Mouse (Mus musculus) hindbrain, postnatal 0 days (tissue): ENCODE measurements at regions not wholly inside any gene's neighbourhood (a gene's known extent, or its start where the extent isn't known, plus 50 kb on each side); places are given as distances from the start of the nearest gene placed in this dataset.

Experiments used
- ATAC-seq: fragments of 200-750 bp; cut with Nextera tagmentation; 2 replicates; pipeline ENCODE4 v1.8.0; 2017; ENCODE audit warnings: mild to moderate bottlenecking, moderate TSS enrichment, moderate library complexity
- DNase-seq: peaks from one replicate; pipeline ENCODE4 v3.0.0-alpha.2; 2015; ENCODE audit warnings: low spot score
- H3K27ac ChIP-seq: fragments of 300-500 bp; sonication (generic); 2 replicates; pipeline ENCODE4 v1.5.1; 2014; ENCODE audit warnings: mild to moderate bottlenecking
- H3K27me3 ChIP-seq: fragments of 300-500 bp; sonication (generic); 2 replicates; pipeline ENCODE4 v1.6.1; 2014; ENCODE audit warnings: low read length, mixed read lengths; ENCODE audit not compliant: insufficient read depth
- H3K36me3 ChIP-seq: fragments of 300-500 bp; sonication (generic); 2 replicates; pipeline ENCODE4 v1.6.1; 2014; ENCODE audit warnings: low read length, mixed read lengths; ENCODE audit not compliant: insufficient read depth
- H3K4me1 ChIP-seq: fragments of 300-500 bp; sonication (generic); 2 replicates; pipeline ENCODE4 v1.6.1; 2014; ENCODE audit warnings: antibody characterized with exemption, low read length, mixed read lengths; ENCODE audit not compliant: insufficient read depth
- H3K4me2 ChIP-seq: fragments of 300-500 bp; sonication (generic); 2 replicates; pipeline ENCODE4 v1.6.1; 2014; ENCODE audit warnings: low read depth, mild to moderate bottlenecking, low read length, moderate library complexity, mixed read lengths
- H3K4me3 ChIP-seq: fragments of 300-500 bp; sonication (generic); 2 replicates; pipeline ENCODE4 v1.5.1; 2014; ENCODE audit warnings: low read length
- H3K9ac ChIP-seq: fragments of 300-500 bp; sonication (generic); replicated peaks from 2 replicates; pipeline ENCODE4 v1.6.1; 2014; ENCODE audit warnings: mild to moderate bottlenecking, low read length, moderate library complexity, mixed read lengths
- H3K9me3 ChIP-seq: fragments of 300-500 bp; sonication (generic); 2 replicates; pipeline ENCODE4 v1.6.1; 2016; ENCODE audit warnings: low read length, mixed read lengths
- CTCF ChIP-seq: IDR thresholded peaks from 2 replicates; pipeline ENCODE4 v1.5.1; 2016; ENCODE audit warnings: antibody characterized with exemption, control low read depth, low read depth
- WGBS: fragments of 180-500 bp; shearing (Covaris S2); extraction: QIAGEN DNeasy Blood & Tissue Kit; methylation state at CpG from one replicate; pipeline ENCODE4 v1.1.7; 2014; 5-methylcytosine and 5-hydroxymethylcytosine counted together

DNA sequence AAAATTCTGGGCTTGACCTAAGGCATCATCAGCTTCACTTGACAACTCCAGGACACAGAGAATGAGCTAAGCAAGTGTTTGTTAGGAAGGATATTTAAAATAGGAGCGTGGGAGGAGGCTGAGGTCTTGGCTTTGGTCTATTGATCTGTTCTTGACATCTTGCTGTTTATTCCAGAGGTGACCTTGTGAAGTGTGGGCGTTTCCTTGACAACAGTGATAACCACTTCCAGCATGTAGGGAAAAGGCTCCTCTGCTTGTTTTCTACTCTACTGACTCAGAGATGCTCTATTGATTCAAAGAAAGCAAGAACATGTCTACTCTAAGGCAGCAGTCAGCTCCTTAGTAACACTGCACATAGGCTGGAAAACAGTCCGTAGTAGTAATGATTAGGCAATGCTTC lies 392.6 kb downstream of the Basp1 start:
- no peaks in the 10 kb centered on the region for H3K27me3 ChIP-seq
- peak; percentile 20 for DNase-seq
- H3K36me3 ChIP-seq, result no peaks in the 10 kb centered on the region
- no peak for TF ChIP-seq CTCF
- peaks cover 7% of the 10 kb centered on the region; the same call in 1 of the 2 replicates for H3K4me1 ChIP-seq
- H3K4me2 ChIP-seq, result no peak overlapping the region
- WGBS, result 14% methylated on average over 3 of the region's 3 CpGs
- H3K27ac ChIP-seq, result peak overlapping the region; percentile 77; the same call in 1 of the 2 replicates
- no peaks in the 10 kb centered on the region for H3K9me3 ChIP-seq
- ATAC-seq, result peak; percentile 33; the same call in 1 of the 2 replicates
- H3K4me3 ChIP-seq, result no peak overlapping the region
- H3K9ac ChIP-seq, result no peak overlapping the region

DNA sequence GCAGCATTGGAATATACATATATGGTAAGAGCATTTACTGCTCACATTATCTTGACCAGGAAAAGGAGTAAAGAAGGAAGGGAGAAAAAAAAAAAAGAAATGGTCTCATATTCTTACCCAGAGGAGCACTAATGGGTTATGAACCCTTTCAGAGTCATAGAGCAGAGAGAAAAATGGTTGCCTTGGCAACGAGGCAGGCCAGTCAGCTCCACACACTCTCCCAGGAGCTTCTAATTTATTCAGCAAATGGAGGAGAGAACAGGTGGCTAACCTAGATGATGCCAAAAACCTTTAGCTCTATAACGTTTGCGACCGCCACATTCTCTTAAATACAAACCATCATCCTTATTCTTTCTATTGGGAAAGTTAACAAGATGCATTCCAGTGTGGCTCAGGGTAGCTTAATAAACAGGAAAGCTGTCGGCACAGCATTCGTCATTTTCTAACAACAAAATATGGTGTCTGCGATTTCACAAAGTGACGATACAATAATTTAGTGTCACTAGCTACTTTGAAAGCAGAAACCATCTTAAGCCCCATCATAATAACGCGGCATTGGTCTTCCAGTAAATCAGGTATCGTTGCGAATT lies 394.1 kb downstream of the Basp1 start:
- Histone ChIP-seq H3K36me3 (no peaks in the 10 kb centered on the region), H3K9me3 (no peaks in the 10 kb centered on the region), H3K27ac (peak overlapping the region; percentile 77), H3K4me1 (peaks cover 7% of the 10 kb centered on the region; the same call in 1 of the 2 replicates), H3K27me3 (no peaks in the 10 kb centered on the region), H3K9ac (peak overlapping the region; percentile 38; the same call in 1 of the 2 replicates), H3K4me3 (no peak overlapping the region; the same call in 1 of the 2 replicates), H3K4me2 (peak overlapping the region; percentile 47)
- ATAC-seq, result peak; percentile 95
- DNase-seq, result peak; percentile 88
- 47% methylated on average over 12 of the region's 12 CpGs for WGBS
- no peak for TF ChIP-seq CTCF

DNA sequence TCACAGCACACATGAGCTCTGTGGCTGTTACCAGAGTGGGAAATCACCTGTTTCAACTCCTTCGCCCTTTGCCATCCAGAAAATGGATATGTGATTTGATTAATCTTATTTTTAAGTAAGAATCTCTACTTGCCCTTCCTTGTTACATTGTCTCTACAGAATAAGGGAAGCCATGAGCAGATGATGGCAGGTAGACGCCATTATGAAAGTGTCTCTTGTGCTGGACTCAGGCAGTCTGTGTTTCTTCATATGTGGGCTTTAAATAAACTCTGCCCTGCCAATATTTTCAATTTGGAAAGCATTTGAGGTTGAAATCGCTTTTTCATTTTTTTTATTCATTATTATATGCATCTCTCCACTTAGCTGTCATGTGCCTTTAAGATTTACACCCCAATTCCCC lies 394.6 kb downstream of the Basp1 start:
- 72% methylated on average over 3 of the region's 3 CpGs for WGBS

DNA sequence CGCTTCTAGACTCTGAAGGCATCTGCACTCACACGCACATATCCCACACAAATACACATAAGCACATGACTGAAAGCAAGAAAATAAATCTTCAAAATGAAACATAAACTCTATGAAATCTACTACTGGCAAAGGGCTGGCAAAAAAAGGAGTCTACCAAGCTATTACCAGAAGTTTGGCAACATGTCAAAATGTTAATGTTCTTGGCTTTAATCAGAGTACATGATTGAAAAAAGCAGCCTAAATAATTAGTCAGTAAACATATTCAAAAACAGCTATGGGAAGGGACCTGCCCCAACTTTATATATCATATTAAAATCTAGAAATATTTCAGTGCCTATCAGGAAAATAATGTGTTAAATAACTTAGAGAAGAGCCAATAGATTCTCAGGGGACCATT lies 405.8 kb downstream of the Basp1 start:
- Histone ChIP-seq H3K4me1 (no peaks in the 10 kb centered on the region), H3K4me2 (no peak overlapping the region), H3K27me3 (no peaks in the 10 kb centered on the region), H3K4me3 (no peak overlapping the region), H3K27ac (no peak overlapping the region), H3K9ac (no peak overlapping the region), H3K36me3 (no peaks in the 10 kb centered on the region), H3K9me3 (no peaks in the 10 kb centered on the region)
- DNase-seq, result peak; percentile 20
- 82% methylated on average over 2 of the region's 2 CpGs for WGBS
- no peak for TF ChIP-seq CTCF
- no peak for ATAC-seq

More for the DNA sequence above, 394.6 kb downstream of the Basp1 start:
- Histone ChIP-seq H3K4me2 (peak overlapping the region; percentile 47), H3K27ac (peak overlapping the region; percentile 77), H3K36me3 (no peaks in the 10 kb centered on the region), H3K27me3 (no peaks in the 10 kb centered on the region), H3K9ac (no peak overlapping the region), H3K4me3 (no peak overlapping the region), H3K4me1 (peaks cover 7% of the 10 kb centered on the region; the same call in 1 of the 2 replicates), H3K9me3 (no peaks in the 10 kb centered on the region)
- DNase-seq (no peak), ATAC-seq (peak; percentile 58; the same call in 1 of the 2 replicates)
- TF ChIP-seq CTCF, result no peak

DNA sequence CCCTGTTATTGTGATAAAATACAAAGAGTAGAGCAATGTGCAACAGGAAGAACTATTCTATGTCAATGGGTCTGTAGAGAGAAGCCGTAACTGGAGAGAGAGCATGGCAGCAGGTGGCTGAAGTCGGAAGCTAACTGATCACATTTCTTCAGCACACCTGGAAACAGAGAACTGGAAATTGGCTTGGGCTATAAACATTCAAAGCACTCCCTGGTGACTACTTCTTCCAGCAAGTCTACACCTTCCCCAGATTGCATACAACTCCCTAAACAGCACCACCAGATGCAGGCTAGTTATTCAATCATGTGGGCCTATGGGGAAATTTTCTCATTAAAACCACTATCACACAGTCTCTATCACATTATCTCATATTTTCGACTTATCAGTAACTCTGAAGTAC lies 413.4 kb downstream of the Basp1 start:
- Histone ChIP-seq H3K9me3 (no peaks in the 10 kb centered on the region), H3K36me3 (no peaks in the 10 kb centered on the region), H3K27me3 (no peaks in the 10 kb centered on the region), H3K27ac (no peak overlapping the region), H3K4me1 (no peaks in the 10 kb centered on the region), H3K4me2 (no peak overlapping the region), H3K4me3 (no peak overlapping the region), H3K9ac (no peak overlapping the region)
- no peak for TF ChIP-seq CTCF
- WGBS, result 80% methylated on average over 3 of the region's 3 CpGs
- DNase-seq (no peak), ATAC-seq (no peak)

DNA sequence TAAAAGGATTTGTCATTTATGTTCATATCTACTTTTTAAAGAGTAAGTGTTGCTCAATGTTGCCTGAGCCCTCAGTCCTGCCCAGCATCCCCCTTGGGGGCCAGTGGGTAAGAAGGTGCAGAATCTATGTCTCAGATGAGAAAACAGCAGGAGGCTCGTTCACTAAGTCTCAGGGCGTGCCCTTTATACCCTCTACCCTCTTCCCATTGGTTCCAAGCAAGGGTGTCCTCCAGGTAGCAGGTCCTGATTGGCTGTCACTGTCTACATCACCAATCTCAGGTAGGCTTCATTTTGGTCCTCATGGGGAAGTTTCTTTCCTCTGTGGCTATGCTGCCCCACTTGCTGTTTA lies 420.3 kb downstream of the Basp1 start:
- no peak overlapping the region for H3K4me3 ChIP-seq
- H3K4me2 ChIP-seq, result peak overlapping the region; percentile 31; the same call in 1 of the 2 replicates
- H3K9me3 ChIP-seq, result no peaks in the 10 kb centered on the region
- TF ChIP-seq CTCF, result no peak
- 65% methylated on average over 2 of the region's 2 CpGs for WGBS
- H3K9ac ChIP-seq, result no peak overlapping the region
- H3K27ac ChIP-seq, result peak overlapping the region; percentile 17; the same call in 1 of the 2 replicates
- no peaks in the 10 kb centered on the region for H3K27me3 ChIP-seq
- no peaks in the 10 kb centered on the region for H3K4me1 ChIP-seq
- no peaks in the 10 kb centered on the region for H3K36me3 ChIP-seq
- no peak for DNase-seq
- ATAC-seq, result peak; percentile 25; the same call in 1 of the 2 replicates

DNA sequence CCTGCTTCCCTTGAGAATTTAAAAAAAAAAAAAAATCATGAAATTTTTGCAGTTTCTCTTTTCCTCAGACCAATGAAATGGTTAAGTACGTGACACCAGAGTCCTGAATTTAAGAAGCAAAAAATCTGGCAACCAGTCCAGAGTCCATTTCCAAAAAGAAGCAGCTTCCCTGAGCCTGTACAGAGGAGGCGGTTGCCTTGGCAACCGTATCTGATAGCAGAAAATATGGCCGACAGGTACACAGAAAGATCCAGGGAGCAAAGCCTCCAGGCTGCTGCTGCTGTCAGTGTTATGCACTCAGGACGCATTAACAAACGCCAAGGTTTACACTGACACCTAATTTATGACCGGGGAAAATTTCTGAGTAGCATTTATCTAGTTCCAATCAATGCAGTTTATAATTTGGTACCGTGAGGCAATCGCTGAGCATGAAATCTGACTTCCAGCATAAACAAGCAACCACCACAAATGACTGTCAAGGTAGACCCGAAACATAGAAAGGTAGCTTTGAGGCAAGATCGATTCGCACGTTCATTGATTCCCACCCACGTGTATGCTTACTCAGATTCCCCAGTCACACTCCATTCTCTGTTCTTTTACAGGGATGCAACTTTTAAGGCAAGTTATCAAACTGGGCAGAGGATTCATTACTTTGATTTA lies 420.8 kb downstream of the Basp1 start:
- Histone ChIP-seq H3K4me2 (peak overlapping the region; percentile 31; the same call in 1 of the 2 replicates), H3K4me3 (no peak overlapping the region), H3K27ac (peak overlapping the region; percentile 17; the same call in 1 of the 2 replicates), H3K9ac (no peak overlapping the region), H3K4me1 (no peaks in the 10 kb centered on the region), H3K36me3 (no peaks in the 10 kb centered on the region), H3K9me3 (no peaks in the 10 kb centered on the region), H3K27me3 (no peaks in the 10 kb centered on the region)
- ATAC-seq (peak; percentile 88), DNase-seq (peak; percentile 88)
- TF ChIP-seq CTCF, result no peak
- WGBS, result 47% methylated on average over 14 of the region's 14 CpGs
